Mouse (Mus musculus) limb, embryonic 11.5 days (tissue): Measurements from ENCODE around the gene Gm20521. TPM values are rescaled to one million over a fixed set of nuclear protein-coding genes. Genes with fewer than 3 reads are reported as not detected.

Experiments used
- ATAC-seq: fragments of 200-750 bp; cut with Nextera tagmentation; 2 replicates; pipeline ENCODE4 v1.8.0; 2017; ENCODE audit warnings: low read depth; ENCODE audit not compliant: insufficient number of reproducible peaks, low FRiP score, low TSS enrichment
- DNase-seq: peaks from one replicate; pipeline ENCODE4 v3.0.0-alpha.2; 2015; ENCODE audit warnings: low spot score
- H3K27ac ChIP-seq: fragments of 300-500 bp; sonication (generic); replicated peaks from 2 replicates; pipeline ENCODE4 v1.5.1; 2014; ENCODE audit warnings: low read depth, mild to moderate bottlenecking, low read length
- H3K27me3 ChIP-seq: fragments of 300-500 bp; sonication (generic); 2 replicates; pipeline ENCODE4 v1.6.1; 2014; ENCODE audit warnings: mild to moderate bottlenecking, low read length, mixed read lengths; ENCODE audit not compliant: control insufficient read depth, insufficient read depth
- H3K36me3 ChIP-seq: fragments of 300-500 bp; sonication (generic); 2 replicates; pipeline ENCODE4 v1.6.1; 2014; ENCODE audit warnings: mild to moderate bottlenecking, low read length, moderate library complexity, mixed read lengths; ENCODE audit not compliant: control insufficient read depth, insufficient read depth
- H3K4me1 ChIP-seq: fragments of 300-500 bp; sonication (generic); 2 replicates; pipeline ENCODE4 v1.6.1; 2014; ENCODE audit warnings: low read length, mixed read lengths; ENCODE audit not compliant: control insufficient read depth, insufficient read depth
- H3K4me2 ChIP-seq: fragments of 300-500 bp; sonication (generic); 2 replicates; pipeline ENCODE4 v1.6.1; 2014; ENCODE audit warnings: low read depth, mild to moderate bottlenecking, moderate library complexity; ENCODE audit not compliant: severe bottlenecking
- H3K4me3 ChIP-seq: fragments of 300-500 bp; sonication (generic); 2 replicates; pipeline ENCODE4 v1.5.1; 2014; ENCODE audit warnings: low read depth, low read length
- H3K9ac ChIP-seq: fragments of 300-500 bp; sonication (generic); 2 replicates; pipeline ENCODE4 v1.6.1; 2014; ENCODE audit warnings: mild to moderate bottlenecking, low read length
- H3K9me3 ChIP-seq: fragments of 300-500 bp; sonication (generic); 2 replicates; pipeline ENCODE4 v1.6.1; 2016; ENCODE audit warnings: low read length; ENCODE audit not compliant: control insufficient read depth
- WGBS: fragments of 180-500 bp; shearing (Covaris S2); extraction: QIAGEN DNeasy Blood & Tissue Kit; methylation state at CpG from one replicate; pipeline ENCODE4 v1.1.7; 2014; 5-methylcytosine and 5-hydroxymethylcytosine counted together
- polyA plus RNA-seq: library from polyadenylated mRNA; unstranded; fragments of >200 nt; fragmentation: Nextera tagmentation; extraction: Ambion mirVana; gene quantifications from 2 replicates; pipeline ENCODE4 v1.2.1, GENCODE M21; 2014

Gm20521 gene
- polyA plus RNA-seq, 1 experiment from 2014 or later, result 0.56 TPM

- Histone ChIP-seq H3K9me3 (no peaks in the 10 kb centered on the region), H3K27me3 (no peaks in the 10 kb centered on the region), H3K9ac (no peak within 1 kb of the TSS), H3K4me3 (no peak within 1 kb of the TSS), H3K27ac (peak within 1 kb of the TSS; percentile 9; the same call in 1 of the 2 replicates), H3K4me1 (peaks cover 3% of the 10 kb centered on the region; the same call in 1 of the 2 replicates), H3K4me2 (no peak within 1 kb of the TSS), H3K36me3 (no peaks in the 10 kb centered on the region)
- no peak for ATAC-seq
- 41% methylated on average over 8 of the region's 8 CpGs for WGBS
- DNase-seq, result no peak
Observed at GRCm38 (mm10) chr14:54935904-54936830, 52.9 kb downstream of the Gm20521 start, which contains the start of gene Cmtm5. Cmtm5 (plus strand) TSS chr14:54936261.

- ATAC-seq, result no peak
- 67% methylated on average over 6 of the region's 6 CpGs for WGBS
- Histone ChIP-seq H3K9me3 (no peaks in the 10 kb centered on the region), H3K36me3 (no peaks in the 10 kb centered on the region), H3K4me3 (no peak overlapping the region), H3K9ac (no peak overlapping the region), H3K4me2 (no peak overlapping the region), H3K27ac (no peak overlapping the region), H3K4me1 (peaks cover 3% of the 10 kb centered on the region; the same call in 1 of the 2 replicates), H3K27me3 (no peaks in the 10 kb centered on the region)
- no peak for DNase-seq
Observed at GRCm38 (mm10) chr14:54936831-54937160, 53.6 kb downstream of the Gm20521 start.

GRCm38 (mm10) chr14:54937361-54938182, 54.3 kb downstream of the Gm20521 start:
- Histone ChIP-seq H3K27me3 (no peaks in the 10 kb centered on the region), H3K9me3 (no peaks in the 10 kb centered on the region), H3K36me3 (no peaks in the 10 kb centered on the region), H3K9ac (no peak overlapping the region), H3K4me3 (no peak overlapping the region), H3K4me1 (peaks cover 3% of the 10 kb centered on the region; the same call in 1 of the 2 replicates), H3K27ac (no peak overlapping the region), H3K4me2 (no peak overlapping the region)
- WGBS, result 88% methylated on average over 16 of the region's 16 CpGs
- DNase-seq (no peak), ATAC-seq (no peak)

- Histone ChIP-seq H3K4me2 (no peak overlapping the region), H3K4me1 (0 out of 2 replicates have a peak, but pooled peaks cover 3% of the 10 kb centered on the region), H3K27me3 (no peaks in the 10 kb centered on the region), H3K36me3 (no peaks in the 10 kb centered on the region), H3K9me3 (no peaks in the 10 kb centered on the region), H3K9ac (no peak overlapping the region), H3K27ac (no peak overlapping the region), H3K4me3 (no peak overlapping the region)
- DNase-seq, result no peak
- no peak for ATAC-seq
- WGBS, result 81% methylated on average over 15 of the region's 15 CpGs
Observed at GRCm38 (mm10) chr14:54938431-54939219, 55.4 kb downstream of the Gm20521 start.

- Histone ChIP-seq H3K4me2 (no peak overlapping the region), H3K36me3 (no peaks in the 10 kb centered on the region), H3K9ac (no peak overlapping the region), H3K4me3 (no peak overlapping the region), H3K4me1 (0 out of 2 replicates have a peak, but pooled peaks cover 3% of the 10 kb centered on the region), H3K27me3 (no peaks in the 10 kb centered on the region), H3K27ac (no peak overlapping the region), H3K9me3 (no peaks in the 10 kb centered on the region)
- DNase-seq (peak; percentile 76), ATAC-seq (no peak; the same call in 1 of the 2 replicates)
- WGBS, result 48% methylated on average over 12 of the region's 12 CpGs
Observed at GRCm38 (mm10) chr14:54939434-54940175, 56.4 kb downstream of the Gm20521 start.

- DNase-seq (no peak), ATAC-seq (no peak)
- Histone ChIP-seq H3K9ac (no peak overlapping the region), H3K4me2 (no peak overlapping the region), H3K4me3 (no peak overlapping the region), H3K36me3 (no peaks in the 10 kb centered on the region), H3K27me3 (no peaks in the 10 kb centered on the region), H3K4me1 (0 out of 2 replicates have a peak, but pooled peaks cover 3% of the 10 kb centered on the region), H3K27ac (no peak overlapping the region), H3K9me3 (no peaks in the 10 kb centered on the region)
- 77% methylated on average over 3 of the region's 3 CpGs for WGBS
Observed at GRCm38 (mm10) chr14:54940176-54940530, 56.9 kb downstream of the Gm20521 start.

GRCm38 (mm10) chr14:54941024-54941978, 58.1 kb downstream of the Gm20521 start:
- DNase-seq, result no peak
- H3K27me3 ChIP-seq, result no peaks in the 10 kb centered on the region
- WGBS, result 62% methylated on average over 13 of the region's 13 CpGs
- H3K9ac ChIP-seq, result no peak overlapping the region
- H3K4me2 ChIP-seq, result no peak overlapping the region
- H3K36me3 ChIP-seq, result no peaks in the 10 kb centered on the region
- H3K4me1 ChIP-seq, result 0 out of 2 replicates have a peak, but pooled peaks cover 3% of the 10 kb centered on the region
- no peak overlapping the region for H3K27ac ChIP-seq
- ATAC-seq, result no peak
- H3K4me3 ChIP-seq, result no peak overlapping the region
- no peaks in the 10 kb centered on the region for H3K9me3 ChIP-seq
